Mouse (Mus musculus) Patski (cell line): Measurements from ENCODE around the gene Gpc6. TPM values are rescaled to one million over a fixed set of nuclear protein-coding genes. Genes with fewer than 3 reads are reported as not detected.
A peak's percentile ranks its signal among the peaks of the same experiment; 100 is the strongest.

ENCODE experiments used
- ATAC-seq: fragments of 100-300 bp; one replicate; pipeline ENCODE4 v1.8.0; 2021
- CTCF ChIA-PET: fragments of 350-600 bp; sonication (Branson Sonifier 250); formaldehyde crosslinking; loops from one replicate; lab custom pipeline; 2022; ENCODE audit warnings: inconsistent platforms; lab: Charles Lee
- POLR2A ChIA-PET: fragments of 350-600 bp; sonication (Branson Sonifier 250); formaldehyde crosslinking; loops from one replicate; lab custom pipeline; 2022; ENCODE audit warnings: antibody characterized with exemption, inconsistent platforms; lab: Charles Lee
- DNase-seq: peaks from one replicate; pipeline ENCODE4 v3.0.0-alpha.2; 2011; ENCODE audit warnings: low read depth, low spot score
- H3K27me3 ChIP-seq: fragments of 371-371 bp; one replicate; pipeline ENCODE4 v1.5.1; 2021
- CTCF ChIP-seq: fragments of 100-300 bp; IDR thresholded peaks from one replicate; pipeline ENCODE4 v1.5.1; 2021
- in situ Hi-C: fragments of 300-500 bp; cut with MboI; formaldehyde crosslinking; loops from 3 replicates; pipeline ENCODE4 v1.11.1; 2018; ENCODE audit warnings: low pct_unique_long_range_greater_than_20kb, mixed read lengths
- polyA plus RNA-seq: library from polyadenylated mRNA; unstranded; gene quantifications from one replicate; pipeline ENCODE4 v1.2.3, GENCODE M21; 2021

The Gpc6 gene
- polyA plus RNA-seq, 1 experiment from 2014 or later = 56.6 TPM

DNA sequence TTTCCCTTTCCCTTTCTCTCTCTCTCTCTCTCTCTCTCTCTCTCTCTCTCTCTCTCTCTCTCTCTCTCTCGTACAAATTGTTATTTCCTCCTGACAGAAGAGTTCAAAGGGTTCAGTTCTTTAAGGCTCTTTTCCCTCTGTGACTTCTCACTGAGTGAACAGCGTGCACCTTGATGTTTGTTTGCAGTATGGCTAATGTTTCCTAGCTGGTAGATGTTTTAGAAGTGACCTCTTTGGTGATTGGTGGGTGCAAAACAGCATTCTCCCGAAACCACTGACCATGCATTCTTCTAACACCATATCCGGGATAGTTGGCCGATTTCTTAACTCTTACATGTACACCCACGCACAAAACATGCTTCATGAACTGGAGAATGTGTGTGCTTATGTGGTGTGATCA lies 20.9 kb downstream of the Gpc6 start:
- POLR2A ChIA-PET = no interaction called here
- in situ Hi-C loops = loop anchor here (25.0 kb wide), 2 partner anchors 441 to 716 kb away; no protein-coding TSS in a partner anchor
- ATAC-seq (no peak), DNase-seq (no peak)
- TF ChIP-seq CTCF = no peak
- H3K27me3 ChIP-seq = no peaks in the 10 kb centered on the region
- CTCF ChIA-PET = no interaction called here

DNA sequence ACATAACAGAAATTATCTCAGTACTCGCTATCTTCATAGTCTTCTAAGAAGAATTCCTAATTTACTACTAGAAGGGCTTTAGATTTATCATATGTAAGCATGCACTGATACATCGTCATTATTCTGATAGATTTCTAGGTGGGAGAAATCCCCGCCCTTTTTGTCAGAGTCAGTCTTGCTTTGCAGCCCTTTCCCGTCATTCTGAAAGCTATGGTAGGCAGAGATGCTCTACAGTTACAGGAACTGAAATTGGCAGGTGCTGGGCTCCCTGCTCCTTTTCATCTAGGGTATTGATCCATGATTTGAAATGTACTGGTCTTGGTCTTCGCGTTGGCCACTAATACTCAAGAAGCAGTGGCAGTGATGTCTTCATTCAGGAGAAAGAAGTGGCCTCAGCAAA lies 22.3 kb downstream of the Gpc6 start:
- ATAC-seq = no peak
- TF ChIP-seq CTCF = no peak
- in situ Hi-C loops = loop anchor here (25.0 kb wide), 2 partner anchors 440 to 715 kb away; no protein-coding TSS in a partner anchor

DNA sequence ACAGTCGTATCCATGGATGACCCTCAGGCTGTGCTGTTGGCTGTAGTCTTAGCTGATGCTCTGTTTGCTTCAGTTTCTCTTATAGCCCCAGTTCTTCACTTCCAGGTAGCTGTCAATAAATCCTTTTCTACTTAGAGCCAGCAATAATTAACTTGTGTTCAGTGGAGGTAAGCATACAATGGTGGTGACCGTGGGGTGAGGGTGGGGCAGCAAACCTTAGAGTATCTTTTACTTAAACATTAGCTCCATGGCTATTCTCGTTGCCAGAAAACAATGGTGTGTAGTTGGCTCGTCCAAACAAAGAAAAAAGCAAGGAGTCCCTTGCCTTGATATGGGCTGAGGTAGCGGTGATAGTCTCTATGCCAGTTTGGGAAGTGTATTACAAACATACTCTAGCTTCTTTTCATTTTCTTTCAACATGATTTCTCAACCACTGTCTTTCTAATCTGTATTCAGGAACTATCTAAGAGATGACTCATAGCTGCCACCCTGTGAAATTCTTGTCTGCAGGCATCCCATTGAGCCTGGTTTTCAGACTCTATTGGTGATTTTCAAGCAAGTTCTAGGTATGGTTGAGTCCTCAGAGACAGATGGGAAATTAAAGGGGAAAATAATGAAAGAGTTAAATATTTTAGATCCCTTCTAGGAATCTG lies 22.9 kb downstream of the Gpc6 start:
- CTCF ChIA-PET = interaction anchor here (0.8 to 1.1 kb wide), 2 partner anchors 10 to 21 kb away, joined by 3 read pairs; no protein-coding TSS in a partner anchor
- POLR2A ChIA-PET = interaction anchor here (1.4 kb wide), 1 partner anchor 19 kb away, joined by 3 read pairs; no protein-coding TSS in a partner anchor
- H3K27me3 ChIP-seq = no peaks in the 10 kb centered on the region
- no peak for TF ChIP-seq CTCF
- ATAC-seq = peak; percentile 84
- DNase-seq = no peak
- in situ Hi-C loops = loop anchor here (25.0 kb wide), 2 partner anchors 439 to 714 kb away; no protein-coding TSS in a partner anchor

More for the DNA sequence above, 22.3 kb downstream of the Gpc6 start:
- CTCF ChIA-PET = interaction anchor here (0.8 to 1.1 kb wide), 2 partner anchors 9 to 20 kb away, joined by 3 read pairs; no protein-coding TSS in a partner anchor
- H3K27me3 ChIP-seq = no peaks in the 10 kb centered on the region
- POLR2A ChIA-PET = interaction anchor here (1.4 kb wide), 1 partner anchor 19 kb away, joined by 3 read pairs; no protein-coding TSS in a partner anchor
- no peak for DNase-seq

DNA sequence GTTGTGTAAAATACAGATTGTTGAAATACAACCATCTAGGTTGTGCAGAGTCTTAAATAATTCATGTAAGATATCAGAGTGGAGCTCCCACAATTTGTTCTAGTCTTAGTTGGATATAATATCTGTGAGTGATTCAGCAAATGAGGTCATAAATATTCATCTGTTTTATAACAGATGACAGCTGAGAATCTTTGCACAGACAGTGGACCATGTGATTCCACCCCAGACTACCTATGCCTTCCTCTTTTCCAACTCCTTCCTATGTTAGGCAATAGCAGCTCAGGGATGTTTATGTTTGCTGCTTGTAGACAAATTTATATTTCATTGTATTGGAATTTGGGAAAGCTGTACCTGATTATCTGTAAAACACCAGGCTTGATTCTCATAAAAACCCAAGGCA lies 32.0 kb downstream of the Gpc6 start:
- ATAC-seq (no peak), DNase-seq (no peak)
- no peak for TF ChIP-seq CTCF
- in situ Hi-C loops = no loop called here
- no peaks in the 10 kb centered on the region for H3K27me3 ChIP-seq
- ChIA-PET POLR2A (interaction anchor here (0.6 kb wide), 1 partner anchor 649 kb away, joined by 3 read pairs; no protein-coding TSS in a partner anchor), CTCF (no interaction called here)

DNA sequence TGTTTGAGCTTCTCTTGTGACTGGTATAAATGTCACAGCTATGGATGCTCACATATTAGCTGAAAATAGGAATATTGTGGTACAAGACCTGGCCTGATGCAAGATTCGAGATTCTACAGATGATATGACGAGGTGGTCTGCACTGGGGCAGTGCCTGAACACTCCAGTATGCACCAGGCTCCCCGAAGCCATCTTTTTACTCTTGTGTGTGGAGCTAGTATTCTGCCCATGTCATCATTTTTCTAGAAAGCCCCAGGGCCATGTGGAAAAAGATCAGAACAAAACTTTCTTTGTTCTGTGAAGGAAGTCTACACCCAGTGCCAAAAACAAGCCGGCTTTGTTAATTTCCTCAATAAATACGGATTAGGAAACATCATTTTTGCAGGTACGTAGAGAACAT lies 39.7 kb downstream of the Gpc6 start:
- TF ChIP-seq CTCF = no peak
- ChIA-PET CTCF (no interaction called here), POLR2A (no interaction called here)
- ATAC-seq (no peak), DNase-seq (no peak)
- in situ Hi-C loops = no loop called here
- H3K27me3 ChIP-seq = no peaks in the 10 kb centered on the region

GRCm38 (mm10) chr14:116974708-116975107 lies 49.6 kb downstream of the Gpc6 start:
- ChIA-PET CTCF (no interaction called here), POLR2A (interaction anchor here (1.4 kb wide), 1 partner anchor 16 kb away, joined by 3 read pairs; no protein-coding TSS in a partner anchor)
- in situ Hi-C loops = no loop called here
- DNase-seq (no peak), ATAC-seq (no peak)
- no peak for TF ChIP-seq CTCF
- H3K27me3 ChIP-seq = no peaks in the 10 kb centered on the region

DNA sequence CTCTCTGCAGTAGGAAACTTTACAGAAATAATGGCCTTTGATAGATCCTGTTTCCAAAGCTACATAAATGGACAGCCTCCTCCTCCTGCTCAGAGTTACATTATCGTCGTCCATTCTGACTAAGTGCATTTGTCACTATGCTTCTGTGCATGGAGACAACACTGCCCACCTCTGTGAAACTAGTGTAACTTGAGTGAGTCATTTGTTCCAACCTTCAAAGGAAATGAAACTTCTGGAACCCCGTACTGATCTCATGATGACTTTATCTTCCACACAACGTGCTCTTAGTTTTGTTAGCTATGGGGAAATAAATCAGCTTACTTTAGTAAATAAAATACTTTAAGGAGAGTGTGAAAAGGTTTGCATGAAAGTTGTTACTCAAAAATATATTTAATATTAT lies 50.1 kb downstream of the Gpc6 start:
- ChIA-PET POLR2A (no interaction called here), CTCF (no interaction called here)
- in situ Hi-C loops = no loop called here
- no peaks in the 10 kb centered on the region for H3K27me3 ChIP-seq
- ATAC-seq (no peak), DNase-seq (no peak)
- TF ChIP-seq CTCF = no peak

DNA sequence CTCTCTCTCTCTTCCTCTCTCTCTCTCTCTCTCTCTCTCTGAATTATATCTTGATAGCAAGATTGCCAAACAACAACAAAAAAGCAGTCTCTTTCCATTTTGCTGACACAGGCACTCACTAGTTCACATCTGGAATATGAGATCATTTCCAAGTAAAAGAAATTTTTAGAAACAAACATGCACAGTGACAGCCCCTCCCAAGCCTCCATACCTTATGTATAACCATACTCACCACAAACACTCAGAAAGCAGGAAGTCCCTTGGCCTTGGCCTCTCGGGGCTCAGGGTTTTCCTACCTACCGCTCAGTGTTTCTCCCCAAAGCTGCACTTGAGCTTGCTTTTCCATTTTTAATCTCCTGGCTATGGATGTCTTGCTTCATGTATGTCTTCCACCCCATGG lies 52.1 kb downstream of the Gpc6 start:
- in situ Hi-C loops = no loop called here
- no peak for ATAC-seq
- ChIA-PET POLR2A (interaction anchor here (0.7 kb wide), 1 partner anchor 405 kb away, joined by 3 read pairs; no protein-coding TSS in a partner anchor), CTCF (no interaction called here)
- H3K27me3 ChIP-seq = no peaks in the 10 kb centered on the region
- TF ChIP-seq CTCF = no peak
- no peak for DNase-seq

GRCm38 (mm10) chr14:116979714-116980382 lies 54.7 kb downstream of the Gpc6 start:
- ATAC-seq (no peak), DNase-seq (no peak)
- H3K27me3 ChIP-seq = no peaks in the 10 kb centered on the region
- no peak for TF ChIP-seq CTCF
- ChIA-PET POLR2A (no interaction called here), CTCF (interaction anchor here (0.7 to 1.8 kb wide), 3 partner anchors 9 to 15 kb away, joined by 3 to 7 read pairs (median 4); no protein-coding TSS in a partner anchor)
- in situ Hi-C loops = no loop called here

DNA sequence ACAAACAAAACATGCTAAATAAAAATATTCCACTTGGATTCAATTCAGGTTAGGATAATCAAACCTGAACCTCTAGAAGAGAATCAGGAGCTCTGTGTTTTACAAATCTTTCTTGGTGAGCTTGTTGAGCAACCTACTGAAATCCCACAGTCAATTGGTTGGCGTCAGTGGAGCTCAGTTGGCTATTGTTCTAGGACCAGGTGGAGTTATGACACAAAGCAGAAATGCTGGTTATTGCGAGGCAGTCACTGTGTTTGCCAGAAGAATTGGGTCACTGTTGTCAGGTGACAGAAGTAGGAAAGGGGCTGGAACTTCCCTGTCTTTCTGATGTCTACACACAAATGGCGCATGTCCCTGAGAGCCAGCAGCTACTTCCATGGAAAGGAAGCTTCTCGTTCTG lies 56.6 kb downstream of the Gpc6 start:
- DNase-seq = no peak
- no peak for TF ChIP-seq CTCF
- in situ Hi-C loops = no loop called here
- ATAC-seq = no peak
- CTCF ChIA-PET = interaction anchor here (0.8 kb wide), 1 partner anchor 10 kb away, joined by 3 read pairs; no protein-coding TSS in a partner anchor
- POLR2A ChIA-PET = no interaction called here
- H3K27me3 ChIP-seq = no peaks in the 10 kb centered on the region

- DNase-seq = no peak
- in situ Hi-C loops = no loop called here
- H3K27me3 ChIP-seq = no peaks in the 10 kb centered on the region
- POLR2A ChIA-PET = no interaction called here
- TF ChIP-seq CTCF = peak; percentile 33
- ATAC-seq = no peak
- CTCF ChIA-PET = interaction anchor here (1.1 to 1.2 kb wide), 2 partner anchors 72 to 115 kb away, joined by 3 read pairs; no protein-coding TSS in a partner anchor
Measured at GRCm38 (mm10) chr14:116987341-116987740, 62.2 kb downstream of the Gpc6 start.
